Mouse (Mus musculus) small intestine, adult 2 months (tissue): ENCODE results near the gene Slc16a3. TPM values are rescaled to one million over a fixed set of nuclear protein-coding genes. Genes with fewer than 3 reads are reported as not detected.

Source experiments
- H3K27ac ChIP-seq: fragments of 200-500 bp; 2 replicates; pipeline ENCODE4 v1.5.1; 2012; ENCODE audit warnings: low read depth, low read length, control low read depth, inconsistent platforms; ENCODE audit not compliant: insufficient read depth
- H3K27me3 ChIP-seq: fragments of 200-500 bp; 2 replicates; pipeline ENCODE4 v1.6.1; 2012; ENCODE audit warnings: mild to moderate bottlenecking, moderate library complexity, low read length, inconsistent platforms; ENCODE audit not compliant: control insufficient read depth, insufficient read depth
- H3K36me3 ChIP-seq: fragments of 200-500 bp; 2 replicates; pipeline ENCODE4 v1.6.1; 2012; ENCODE audit warnings: mild to moderate bottlenecking, low read length, control low read depth, inconsistent platforms; ENCODE audit not compliant: control insufficient read depth, insufficient read depth
- H3K4me1 ChIP-seq: fragments of 200-500 bp; 2 replicates; pipeline ENCODE4 v1.6.1; 2012; ENCODE audit warnings: low read length, inconsistent platforms, mixed read lengths; ENCODE audit not compliant: control insufficient read depth, insufficient read depth, insufficient read length
- H3K4me3 ChIP-seq: fragments of 200-500 bp; 2 replicates; pipeline ENCODE4 v1.5.1; 2012; ENCODE audit warnings: low read depth, mild to moderate bottlenecking, control low read depth, inconsistent platforms, low read length, moderate library complexity
- CTCF ChIP-seq: fragments of 200-500 bp; IDR thresholded peaks from 2 replicates; pipeline ENCODE4 v1.5.1; 2012; ENCODE audit warnings: low read depth, mild to moderate bottlenecking, control low read depth, inconsistent platforms, low read length, moderate library complexity, mixed read lengths; ENCODE audit not compliant: insufficient replicate concordance, insufficient read length; ENCODE audit errors: extremely low read depth
- POLR2A ChIP-seq: fragments of 200-500 bp; IDR thresholded peaks from 2 replicates; pipeline ENCODE4 v1.6.1; 2012; ENCODE audit warnings: low read depth, mild to moderate bottlenecking, control low read depth, inconsistent platforms, low read length, moderate library complexity
- WGBS: fragments of 180-500 bp; shearing (Covaris S2); methylation state at CpG from one replicate; pipeline ENCODE4 v1.1.7; 2018; 5-methylcytosine and 5-hydroxymethylcytosine counted together
- polyA plus RNA-seq: library from polyadenylated mRNA; depleted of rRNA; stranded (reverse); fragments of >200 nt; gene quantifications from 2 replicates; pipeline ENCODE4 v1.2.3, GENCODE M21; 2012

Slc16a3 gene
- polyA plus RNA-seq, 1 experiment = 68.9 TPM

DNA sequence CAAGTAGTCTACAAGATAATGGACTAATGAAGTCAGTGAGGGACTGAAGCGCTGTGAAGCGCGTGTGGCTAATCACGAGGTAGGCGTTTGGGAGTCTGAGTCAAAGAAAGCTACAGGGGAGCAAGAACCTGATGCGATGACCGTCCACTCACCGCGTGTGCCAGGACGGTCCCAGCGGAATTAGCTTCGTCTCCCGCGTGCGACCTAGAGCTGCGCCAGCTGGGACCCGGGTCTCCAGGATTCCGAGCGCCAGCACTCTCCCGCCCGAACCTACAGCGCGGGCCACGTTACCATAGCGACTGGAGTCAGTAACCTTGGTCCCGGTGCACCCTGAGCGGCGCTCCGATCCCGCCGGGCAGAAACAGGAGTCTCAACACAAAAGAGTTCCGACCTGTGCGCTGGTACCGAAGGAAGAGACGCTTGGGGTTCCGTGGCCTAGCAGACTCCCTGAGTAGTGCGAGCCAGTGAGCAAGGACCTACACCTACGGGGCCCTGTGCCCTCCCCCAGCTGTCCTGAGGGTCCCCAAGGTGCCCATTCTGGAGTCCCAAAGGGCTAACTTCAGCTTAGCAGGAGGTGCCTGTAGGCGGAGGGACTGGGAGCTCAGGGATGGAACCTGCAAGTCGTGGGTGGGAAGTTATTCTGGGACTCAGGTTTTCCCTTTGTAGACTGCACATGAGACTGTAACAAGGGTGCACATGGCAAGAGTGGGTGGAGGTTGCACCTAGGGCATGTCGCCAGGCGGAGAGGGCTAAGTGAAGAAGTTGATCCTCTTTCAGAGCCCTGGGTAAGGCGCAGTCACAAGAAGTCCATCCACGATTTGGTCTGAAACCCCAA is 15.5 kb upstream of the Slc16a3 start, which contains the start of gene Ccdc57:
Gene Ccdc57 (minus strand): TSS at position 309 of the 835 bp plus-strand sequence.
- Histone ChIP-seq H3K36me3 (no peaks in the 10 kb centered on the region), H3K4me3 (peak within 1 kb of the TSS; percentile 93), H3K4me1 (peaks cover 5% of the 10 kb centered on the region)

GRCm38 (mm10) chr11:120937976-120938375 is 10.3 kb upstream of the Slc16a3 start:
- Histone ChIP-seq H3K4me3 (no peak overlapping the region), H3K36me3 (no peaks in the 10 kb centered on the region), H3K27ac (no peak overlapping the region), H3K4me1 (peaks cover 19% of the 10 kb centered on the region; the same call in 1 of the 2 replicates), H3K27me3 (no peaks in the 10 kb centered on the region)
- WGBS = 95% methylated on average over 1 of the region's 1 CpGs
- TF ChIP-seq CTCF (no peak), POLR2A (no peak)

More for the DNA sequence above, 15.5 kb upstream of the Slc16a3 start, which contains the start of gene Ccdc57:
- 9% methylated on average over 44 of the region's 44 CpGs for WGBS
- Histone ChIP-seq H3K27ac (no peak within 1 kb of the TSS), H3K27me3 (no peaks in the 10 kb centered on the region)
- TF ChIP-seq POLR2A (peak; percentile 26; the same call in 1 of the 2 replicates), CTCF (no peak)

GRCm38 (mm10) chr11:120938795-120939194 is 9.5 kb upstream of the Slc16a3 start:
- 4% methylated on average over 4 of the region's 4 CpGs for WGBS
- no peak overlapping the region for H3K4me3 ChIP-seq
- no peaks in the 10 kb centered on the region for H3K36me3 ChIP-seq
- peaks cover 16% of the 10 kb centered on the region; the same call in 1 of the 2 replicates for H3K4me1 ChIP-seq
- H3K27me3 ChIP-seq = no peaks in the 10 kb centered on the region
- no peak for TF ChIP-seq POLR2A
- no peak for TF ChIP-seq CTCF
- H3K27ac ChIP-seq = peak overlapping the region; percentile 66

DNA sequence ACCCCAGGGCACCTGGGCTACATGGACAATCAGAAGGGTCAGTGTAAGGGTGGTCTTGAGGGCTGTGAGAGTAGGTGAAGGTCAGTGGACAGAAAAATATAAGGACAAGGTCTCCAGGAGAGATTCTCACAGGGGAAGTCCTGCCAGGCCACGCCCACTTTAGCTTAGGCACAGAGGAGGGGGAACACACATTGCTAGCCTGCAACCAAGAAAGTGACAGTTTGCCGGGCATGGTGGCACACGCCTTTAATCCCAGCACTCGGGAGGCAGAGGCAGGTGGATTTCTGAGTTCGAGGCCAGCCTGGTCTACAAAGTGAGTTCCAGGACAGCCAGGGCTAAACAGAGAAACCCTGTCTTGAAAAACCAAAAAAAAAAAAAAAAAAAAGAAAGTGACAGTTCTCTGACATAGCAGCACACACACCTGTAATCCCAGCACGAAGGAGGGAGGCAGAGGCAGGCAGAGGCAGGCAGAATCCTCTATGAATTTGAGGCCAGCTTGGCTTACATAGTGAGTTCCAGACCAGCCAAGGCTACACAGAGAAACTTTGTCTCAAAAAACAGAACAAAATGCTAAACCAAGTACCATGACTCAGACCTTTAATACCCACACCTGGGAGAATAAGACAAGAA is 8.5 kb upstream of the Slc16a3 start:
- Histone ChIP-seq H3K36me3 (no peaks in the 10 kb centered on the region), H3K27ac (peak overlapping the region; percentile 66), H3K4me1 (peaks cover 16% of the 10 kb centered on the region; the same call in 1 of the 2 replicates), H3K4me3 (no peak overlapping the region), H3K27me3 (no peaks in the 10 kb centered on the region)
- no peak for TF ChIP-seq POLR2A
- TF ChIP-seq CTCF = no peak
- WGBS = 56% methylated on average over 6 of the region's 6 CpGs

DNA sequence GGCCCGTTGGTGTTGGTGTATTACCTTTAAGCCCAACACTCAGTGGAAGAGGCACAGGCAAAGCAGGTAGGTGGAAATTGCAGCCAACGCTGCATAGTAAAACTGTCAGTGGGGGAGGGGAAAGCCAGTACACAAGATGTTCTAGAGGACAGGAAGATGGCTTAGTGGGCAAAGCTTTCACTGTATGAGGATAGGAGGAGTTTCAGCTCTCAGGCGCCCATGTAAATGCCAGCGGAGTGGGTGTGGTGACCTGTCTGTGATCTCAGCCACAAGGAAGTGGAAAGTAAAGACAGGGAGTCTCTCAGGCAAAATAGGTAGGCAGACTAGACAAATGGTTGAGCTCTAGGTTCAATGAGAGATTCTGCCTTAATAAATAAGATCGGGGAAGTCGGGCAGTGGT is 7.3 kb upstream of the Slc16a3 start:
- Histone ChIP-seq H3K4me3 (no peak overlapping the region), H3K27ac (no peak overlapping the region), H3K36me3 (no peaks in the 10 kb centered on the region), H3K4me1 (peaks cover 16% of the 10 kb centered on the region; the same call in 1 of the 2 replicates), H3K27me3 (no peaks in the 10 kb centered on the region)
- WGBS = 54% methylated on average over 6 of the region's 6 CpGs
- no peak for TF ChIP-seq CTCF
- TF ChIP-seq POLR2A = no peak

GRCm38 (mm10) chr11:120945266-120945665 is 3.0 kb upstream of the Slc16a3 start:
- Histone ChIP-seq H3K4me3 (no peak overlapping the region), H3K36me3 (no peaks in the 10 kb centered on the region), H3K27me3 (no peaks in the 10 kb centered on the region), H3K27ac (no peak overlapping the region), H3K4me1 (peaks cover 19% of the 10 kb centered on the region)
- TF ChIP-seq CTCF (no peak), POLR2A (no peak)
- 64% methylated on average over 7 of the region's 7 CpGs for WGBS

- H3K27me3 ChIP-seq = no peaks in the 10 kb centered on the region
- TF ChIP-seq CTCF (no peak), POLR2A (no peak)
- no peaks in the 10 kb centered on the region for H3K36me3 ChIP-seq
- H3K4me1 ChIP-seq = peaks cover 22% of the 10 kb centered on the region
- 88% methylated on average over 5 of the region's 5 CpGs for WGBS
- H3K4me3 ChIP-seq = no peak overlapping the region
- H3K27ac ChIP-seq = no peak overlapping the region
Observed at GRCm38 (mm10) chr11:120945926-120946325, 2.4 kb upstream of the Slc16a3 start.
